Mouse (Mus musculus): ENCODE measurements around the gene Elp4.

Elp4 gene

GRCm38 (mm10) chr2:105671116-105671797 is 233.1 kb downstream of the Elp4 start:
- DNase-seq (ENCODE audit: low spot score in 2 of 2), result no peak

GRCm38 (mm10) chr2:105670731-105671095 is 233.7 kb downstream of the Elp4 start:
- no peak for DNase-seq (ENCODE audit: low spot score in 2 of 2)

GRCm38 (mm10) chr2:105669881-105670730 is 234.3 kb downstream of the Elp4 start:
- DNase-seq (ENCODE audit: low spot score in 2 of 2), result no peak

GRCm38 (mm10) chr2:105669371-105669861 is 234.9 kb downstream of the Elp4 start:
- no peak for DNase-seq (ENCODE audit: low spot score in 2 of 2)

- DNase-seq (ENCODE audit: low spot score in 2 of 2), result no peak
Measured at GRCm38 (mm10) chr2:105668271-105669270, 235.8 kb downstream of the Elp4 start, which contains the start of gene Pax6. Pax6 (plus strand) TSS chr2:105668900.

- DNase-seq (ENCODE audit: low spot score in 2 of 2), result no peak
Measured at GRCm38 (mm10) chr2:105667626-105667950, 236.8 kb downstream of the Elp4 start.

- no peak for DNase-seq (ENCODE audit: low spot score in 2 of 2)
Measured at GRCm38 (mm10) chr2:105666763-105667625, 237.4 kb downstream of the Elp4 start.

GRCm38 (mm10) chr2:105666331-105666730 is 238.0 kb downstream of the Elp4 start:
- no peak for DNase-seq (ENCODE audit: low spot score in 2 of 2)

- no peak for DNase-seq (ENCODE audit: low spot score in 2 of 2)
Measured at GRCm38 (mm10) chr2:105665491-105666250, 238.7 kb downstream of the Elp4 start.

- DNase-seq (ENCODE audit: low spot score in 2 of 2), result no peak
Measured at GRCm38 (mm10) chr2:105664996-105665395, 239.4 kb downstream of the Elp4 start.

- DNase-seq (ENCODE audit: low spot score in 2 of 2), result no peak
Measured at GRCm38 (mm10) chr2:105663101-105663511, 241.3 kb downstream of the Elp4 start.

GRCm38 (mm10) chr2:105662606-105663005 is 241.8 kb downstream of the Elp4 start:
- no peak for DNase-seq (ENCODE audit: low spot score in 2 of 2)

- no peak for DNase-seq (ENCODE audit: low spot score in 2 of 2)
Measured at GRCm38 (mm10) chr2:105662121-105662520, 242.2 kb downstream of the Elp4 start.

- DNase-seq (ENCODE audit: low spot score in 2 of 2), result no peak
Measured at GRCm38 (mm10) chr2:105661623-105662066, 242.7 kb downstream of the Elp4 start.

GRCm38 (mm10) chr2:105660874-105661622 is 243.3 kb downstream of the Elp4 start:
- DNase-seq (ENCODE audit: low spot score in 2 of 2), result no peak

GRCm38 (mm10) chr2:105659926-105660873 is 244.2 kb downstream of the Elp4 start:
- no peak for DNase-seq (ENCODE audit: low spot score in 2 of 2)

GRCm38 (mm10) chr2:105659350-105659749 is 245.0 kb downstream of the Elp4 start:
- no peak for DNase-seq (ENCODE audit: low spot score in 2 of 2)

GRCm38 (mm10) chr2:105656456-105656855 is 247.9 kb downstream of the Elp4 start:
- no peak for DNase-seq (ENCODE audit: low spot score in 2 of 2)
